Mouse (Mus musculus): ENCODE measurements at regions not wholly inside any gene's neighbourhood (a gene's known extent, or its start where the extent isn't known, plus 50 kb on each side); places are given as distances from the start of the nearest gene placed in this dataset.
A peak's percentile ranks its signal among the peaks of the same experiment; 100 is the strongest.

GRCm38 (mm10) chr2:173334856-173335595, 58.7 kb upstream of the Pmepa1 start:
- DNase-seq, result peak; percentile 31 to 75

- DNase-seq, result peak; percentile 77 to 91
Observed at GRCm38 (mm10) chr2:173335859-173336258, 59.5 kb upstream of the Pmepa1 start.

- DNase-seq, result peak; percentile 48 to 66
Observed at GRCm38 (mm10) chr2:173337666-173338065, 61.3 kb upstream of the Pmepa1 start.

GRCm38 (mm10) chr2:173338671-173339070, 62.3 kb upstream of the Pmepa1 start:
- DNase-seq, result peak; percentile 67 to 77

GRCm38 (mm10) chr2:173339211-173339610, 62.9 kb upstream of the Pmepa1 start:
- peak in 1 of 2 experiments; percentile 20 for DNase-seq

GRCm38 (mm10) chr2:173340044-173340601, 63.8 kb upstream of the Pmepa1 start:
- peak; percentile 46 to 85 for DNase-seq

GRCm38 (mm10) chr2:173342605-173343260, 66.4 kb upstream of the Pmepa1 start:
- DNase-seq, result peak in 1 of 2 experiments; percentile 69

GRCm38 (mm10) chr2:173343665-173344064, 67.3 kb upstream of the Pmepa1 start:
- no peak for DNase-seq

GRCm38 (mm10) chr2:173344221-173344620, 67.9 kb upstream of the Pmepa1 start:
- no peak for DNase-seq

- no peak for DNase-seq
Observed at GRCm38 (mm10) chr2:173347341-173347740, 71.0 kb upstream of the Pmepa1 start.

- DNase-seq, result no peak
Observed at GRCm38 (mm10) chr2:173348757-173349156, 72.4 kb upstream of the Pmepa1 start.

GRCm38 (mm10) chr2:173349510-173349909, 73.2 kb upstream of the Pmepa1 start:
- no peak for DNase-seq

- DNase-seq, result no peak
Observed at GRCm38 (mm10) chr2:173349910-173350309, 73.6 kb upstream of the Pmepa1 start.

GRCm38 (mm10) chr2:173350405-173350804, 74.1 kb upstream of the Pmepa1 start:
- DNase-seq, result no peak

- no peak for DNase-seq
Observed at GRCm38 (mm10) chr2:173350831-173351230, 74.5 kb upstream of the Pmepa1 start.

GRCm38 (mm10) chr2:173351831-173352755, 75.8 kb upstream of the Pmepa1 start:
- peak; percentile 72 to 92 for DNase-seq

GRCm38 (mm10) chr2:173352756-173353139, 76.4 kb upstream of the Pmepa1 start:
- DNase-seq, result no peak

GRCm38 (mm10) chr2:173353435-173354241, 77.3 kb upstream of the Pmepa1 start:
- peak in 1 of 2 experiments; percentile 40 for DNase-seq

GRCm38 (mm10) chr2:173356786-173357185, 80.5 kb upstream of the Pmepa1 start:
- DNase-seq, result no peak

GRCm38 (mm10) chr2:173365441-173366166, 89.3 kb upstream of the Pmepa1 start:
- no peak for DNase-seq

GRCm38 (mm10) chr2:173366734-173367133, 90.4 kb upstream of the Pmepa1 start:
- DNase-seq, result no peak
